Mouse (Mus musculus): Measurements from ENCODE around the gene Aamp.

Gene Aamp

DNA sequence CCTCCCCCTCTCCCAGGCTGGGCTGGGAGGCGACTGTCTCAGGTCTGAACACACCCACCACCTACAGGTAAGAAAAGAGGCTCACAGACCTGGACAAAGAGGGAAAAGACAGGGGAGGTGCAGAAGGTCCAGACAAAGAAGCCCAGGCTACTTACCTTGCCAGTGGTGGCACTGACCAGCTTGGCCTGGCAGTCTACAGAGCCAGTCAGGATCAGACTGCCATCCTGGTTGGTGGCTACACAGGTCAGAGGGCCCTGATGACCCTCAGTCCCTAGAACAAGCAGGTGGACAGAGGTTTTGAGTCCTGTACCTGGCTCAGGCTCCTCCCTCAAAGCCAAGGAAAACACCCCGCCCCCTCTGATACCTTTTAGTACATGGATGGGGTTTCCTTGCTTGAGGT lies 3.2 kb downstream of the Aamp start:
- DNase-seq: no peak

DNA sequence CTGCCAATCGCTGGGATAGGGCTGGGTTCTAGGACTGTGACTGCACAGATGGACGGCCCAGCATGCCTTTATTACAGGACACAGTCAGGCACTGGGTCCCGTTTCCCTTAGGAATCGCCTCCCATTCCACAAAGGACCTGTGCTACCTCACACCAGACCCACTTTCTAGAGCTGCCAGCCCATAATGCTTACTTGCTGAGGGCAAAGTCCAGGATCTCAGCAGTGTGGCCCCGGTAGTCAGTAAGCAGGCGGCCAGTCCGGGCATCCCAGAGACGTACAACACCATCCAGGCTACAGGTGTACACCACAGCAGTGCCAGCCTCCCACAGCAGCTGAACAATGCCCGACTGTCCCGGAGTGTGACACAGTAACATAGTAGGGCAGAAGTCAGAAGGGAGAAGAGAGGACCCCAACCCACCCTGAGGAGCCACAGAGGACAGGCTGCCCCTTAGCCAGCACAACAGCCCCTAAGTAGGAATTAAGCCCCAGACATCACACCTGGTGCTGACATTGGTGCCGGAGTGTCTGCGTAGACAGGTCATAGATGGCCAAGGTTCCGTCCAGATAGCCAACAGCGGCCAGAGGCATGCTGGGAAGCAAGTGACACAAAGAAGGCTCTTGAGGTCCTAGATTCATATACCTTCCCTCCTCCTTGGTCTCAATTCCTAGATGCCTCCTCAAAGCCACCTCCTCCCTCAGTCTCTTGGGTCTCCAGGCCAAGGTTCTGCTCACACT lies 3.8 kb downstream of the Aamp start:
- DNase-seq: no peak

DNA sequence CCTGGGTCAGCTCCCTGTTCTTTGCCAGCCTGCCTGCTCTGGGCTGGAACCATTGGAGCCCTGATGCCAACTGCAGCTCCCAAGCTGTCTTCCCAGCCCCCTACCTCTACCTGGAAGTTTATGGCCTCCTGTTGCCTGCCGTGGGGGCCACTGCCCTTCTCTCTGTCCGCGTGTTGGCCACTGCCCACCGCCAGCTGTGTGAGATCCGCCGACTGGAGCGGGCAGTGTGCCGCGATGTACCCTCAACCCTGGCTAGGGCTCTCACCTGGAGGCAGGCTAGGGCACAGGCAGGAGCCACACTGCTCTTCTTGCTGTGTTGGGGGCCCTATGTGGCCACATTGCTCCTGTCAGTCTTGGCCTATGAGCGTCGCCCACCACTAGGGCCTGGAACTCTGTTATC lies 5.5 kb downstream of the Aamp start:
- DNase-seq: no peak

DNA sequence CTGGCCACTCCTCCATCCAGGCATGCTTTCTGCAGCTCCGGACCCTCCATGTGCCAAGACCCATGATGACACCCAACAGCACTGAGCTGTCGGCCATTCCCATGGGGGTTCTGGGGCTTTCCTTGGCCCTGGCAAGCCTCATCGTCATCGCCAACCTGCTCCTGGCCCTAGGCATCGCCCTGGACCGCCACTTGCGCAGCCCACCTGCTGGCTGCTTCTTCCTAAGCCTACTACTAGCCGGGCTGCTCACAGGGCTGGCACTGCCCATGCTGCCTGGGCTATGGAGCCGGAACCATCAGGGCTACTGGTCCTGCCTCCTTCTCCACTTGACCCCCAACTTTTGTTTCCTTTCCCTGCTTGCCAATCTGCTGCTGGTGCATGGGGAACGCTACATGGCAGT lies 6.0 kb downstream of the Aamp start, which contains the start of gene Gpbar1:
Gene Gpbar1 (plus strand): TSS at position 13 of the 400 bp plus-strand sequence.
- no peak for DNase-seq

DNA sequence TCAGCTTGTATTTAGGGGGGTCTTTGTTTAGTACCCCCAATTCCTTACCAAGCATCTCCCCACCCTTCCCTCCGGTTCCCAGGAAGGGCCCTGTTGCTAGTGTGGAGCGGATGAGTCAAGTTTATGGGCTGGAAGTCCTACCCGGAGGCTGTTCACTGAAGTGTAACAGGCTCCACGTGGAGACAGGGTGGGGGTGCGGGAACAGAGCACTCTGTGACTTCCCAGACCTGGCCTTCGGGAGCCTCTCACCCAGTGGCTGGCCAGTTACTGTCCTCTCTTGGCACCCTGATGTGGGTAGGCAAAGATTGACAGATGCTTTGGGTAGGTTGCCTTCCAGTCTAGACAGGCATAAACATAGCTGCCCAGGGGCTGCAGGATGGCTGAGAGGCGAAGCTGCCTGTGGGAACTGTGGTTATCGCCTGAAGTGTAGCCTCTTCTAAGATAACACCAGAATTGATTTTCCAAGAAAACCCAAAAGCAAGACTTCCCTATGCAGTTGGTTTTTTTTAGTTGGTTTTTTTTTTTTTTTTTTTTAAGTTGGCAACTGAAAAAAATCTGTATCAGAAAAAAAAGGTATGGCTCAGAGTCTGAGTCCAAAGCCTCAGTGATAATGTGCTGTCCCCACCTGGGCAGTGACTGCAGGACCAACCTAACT lies 6.5 kb downstream of the Aamp start:
- DNase-seq: peak; percentile 69

DNA sequence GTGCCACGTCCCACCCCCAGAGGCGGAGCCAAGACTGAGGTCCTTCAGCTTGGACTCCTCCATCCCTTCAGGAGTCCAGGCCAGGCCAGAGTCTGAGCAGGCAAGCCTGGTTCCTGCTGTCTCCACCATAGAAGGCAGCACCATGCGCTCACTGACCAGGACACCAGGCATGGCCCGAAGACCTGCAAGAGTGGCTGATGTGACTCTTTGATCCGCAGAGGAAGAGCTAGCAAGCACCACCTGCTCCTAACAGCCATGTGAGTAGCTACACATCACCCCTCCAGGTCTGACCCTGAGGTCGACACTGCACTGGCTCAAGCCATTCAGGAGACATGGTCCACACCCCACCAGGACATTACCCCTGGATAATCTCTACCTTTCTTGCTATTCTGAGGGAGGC lies 7.5 kb downstream of the Aamp start:
- no peak for DNase-seq

DNA sequence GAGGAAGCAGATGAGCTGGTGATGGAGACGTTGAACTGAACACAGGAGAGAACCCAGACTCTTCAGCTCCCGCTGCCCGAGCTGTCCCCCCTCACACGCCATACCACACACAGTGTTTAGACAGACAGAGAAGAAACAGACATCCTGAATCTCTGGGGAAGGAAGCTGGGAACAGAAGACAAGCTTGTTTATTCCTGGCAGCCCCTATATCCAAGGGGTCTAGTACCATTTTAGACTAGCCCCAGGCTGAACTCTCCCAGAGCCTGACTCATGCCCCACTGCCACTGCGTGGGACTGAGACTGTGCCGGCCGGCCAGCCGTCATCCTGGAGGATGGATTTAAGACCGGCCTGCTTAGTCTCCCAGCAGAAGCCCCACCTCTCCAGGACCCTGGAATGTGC lies 9.5 kb downstream of the Aamp start:
- DNase-seq: no peak

DNA sequence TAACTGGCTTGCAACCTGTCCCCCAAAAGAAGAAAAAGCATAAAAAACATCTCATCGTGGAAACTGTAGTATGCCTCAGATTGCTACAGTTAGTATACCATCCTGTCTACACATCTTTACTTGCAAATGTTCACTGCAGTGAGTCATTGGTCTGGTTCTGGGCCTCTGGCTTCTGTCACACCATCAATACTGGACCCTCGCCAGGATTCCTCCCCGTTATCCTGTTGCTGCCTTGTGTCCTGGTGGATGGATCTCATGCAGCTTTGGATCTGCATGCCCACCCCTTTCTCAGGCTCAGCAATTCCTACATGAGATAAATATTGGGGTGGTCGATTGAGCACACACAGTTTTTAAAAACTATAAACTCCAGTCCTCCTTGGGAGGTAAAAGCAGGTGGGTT lies 12.9 kb downstream of the Aamp start:
- DNase-seq: no peak

DNA sequence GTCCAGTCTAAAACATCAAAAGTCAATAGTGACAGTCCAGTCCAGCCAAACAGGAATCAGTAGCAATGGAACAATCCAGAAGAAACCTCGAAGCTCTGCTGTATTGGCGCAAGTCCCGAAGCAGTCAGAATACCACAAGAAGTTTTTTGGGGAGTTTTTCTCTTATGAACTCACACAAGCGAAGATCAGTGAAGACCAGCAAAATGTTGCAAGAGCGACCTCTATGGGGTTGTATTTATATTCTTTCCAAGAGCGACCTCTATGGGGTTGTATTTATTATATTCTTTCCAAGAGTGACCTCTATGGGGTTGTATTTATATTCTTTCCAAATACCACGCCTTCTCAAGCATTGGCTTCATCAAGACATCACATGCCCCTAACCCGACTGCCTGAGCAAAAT lies 15.8 kb downstream of the Aamp start:
- no peak for DNase-seq

DNA sequence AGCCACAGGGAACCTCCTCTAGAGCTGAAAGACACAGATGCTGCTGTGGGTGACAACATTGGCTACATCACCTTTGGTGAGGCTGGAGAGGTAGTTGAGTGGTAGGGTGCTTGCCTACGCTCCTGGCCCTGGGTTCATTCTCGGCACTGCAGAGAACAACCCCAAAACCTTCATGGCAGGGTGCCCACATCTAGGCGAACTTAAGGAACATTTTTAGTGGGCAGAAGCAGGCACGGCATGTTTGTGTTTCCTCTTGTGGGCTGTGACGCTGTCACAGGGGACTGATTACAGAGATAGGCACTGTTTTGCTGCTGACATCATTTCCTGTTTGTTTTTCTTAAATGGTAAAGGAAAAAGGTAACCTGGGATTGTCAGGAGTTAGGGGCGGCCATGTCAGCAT lies 22.0 kb downstream of the Aamp start:
- no peak for DNase-seq

DNA sequence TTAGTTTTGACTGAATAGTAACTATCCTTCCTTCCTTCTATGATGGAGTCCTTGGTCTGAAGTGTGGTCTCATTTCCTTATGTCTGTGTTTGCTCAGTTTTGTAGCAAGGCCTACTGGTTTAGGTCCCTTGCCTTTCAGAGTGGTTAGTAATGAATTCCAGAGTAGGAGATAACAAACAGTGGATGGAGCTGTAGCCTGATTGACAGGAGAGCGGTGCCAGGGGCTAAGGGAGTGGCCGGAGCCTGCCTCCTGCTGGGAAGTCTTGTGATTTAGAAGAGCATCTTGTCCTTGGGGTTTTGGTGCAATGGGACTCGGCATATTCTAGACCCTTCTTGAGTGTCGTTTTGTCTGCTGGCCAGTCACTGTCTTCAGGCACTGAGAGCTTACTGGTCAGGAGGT lies 27.8 kb downstream of the Aamp start:
- no peak for DNase-seq

DNA sequence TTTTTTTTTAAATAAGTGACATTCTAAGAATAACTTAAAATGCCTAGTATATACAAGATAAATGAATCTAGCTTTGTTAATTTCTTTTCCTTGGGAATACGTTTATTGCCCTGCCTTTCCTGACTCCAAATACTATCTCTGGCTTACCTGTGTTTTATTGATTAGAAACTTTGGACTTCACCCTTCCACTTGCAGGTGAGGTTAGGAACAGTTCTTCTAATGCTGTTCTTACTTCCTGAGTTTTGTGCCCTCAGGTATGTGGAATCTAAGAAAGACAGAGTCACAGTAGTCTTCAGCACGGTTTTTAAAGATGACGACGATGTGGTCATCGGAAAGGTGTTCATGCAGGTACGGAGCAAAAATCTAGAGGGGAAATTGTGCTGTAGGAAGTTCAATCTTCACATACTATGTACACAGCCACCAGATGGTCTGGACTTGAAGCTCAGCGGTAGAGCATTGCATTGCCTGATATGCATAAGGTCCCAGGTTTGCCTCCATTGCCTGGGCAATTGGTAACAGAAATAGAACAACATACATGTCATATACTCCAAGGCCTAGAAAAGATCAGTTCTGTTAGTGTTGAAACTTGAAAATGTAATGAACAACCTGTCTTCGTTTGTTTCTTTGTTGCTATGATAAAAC lies 28.7 kb downstream of the Aamp start:
- no peak for DNase-seq

DNA sequence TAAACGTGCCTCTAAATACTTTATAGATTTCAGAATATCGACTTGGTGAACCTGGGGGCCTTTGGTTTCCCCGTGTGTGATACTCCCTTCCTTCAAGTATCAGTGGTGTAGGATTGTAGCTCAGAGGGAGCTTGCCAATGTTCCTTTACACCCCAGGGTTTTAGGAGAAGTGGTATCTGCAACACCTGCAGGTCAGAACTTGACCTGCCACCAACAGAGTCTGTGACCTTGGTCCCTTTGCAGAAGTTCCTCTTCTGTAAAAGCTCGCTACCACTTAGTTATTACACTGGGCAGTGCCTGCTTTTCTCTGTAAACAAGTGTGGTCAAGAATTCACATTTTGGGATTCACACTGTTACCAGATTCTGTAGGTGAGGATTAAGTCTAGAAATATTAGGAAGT lies 34.4 kb downstream of the Aamp start:
- DNase-seq: no peak

DNA sequence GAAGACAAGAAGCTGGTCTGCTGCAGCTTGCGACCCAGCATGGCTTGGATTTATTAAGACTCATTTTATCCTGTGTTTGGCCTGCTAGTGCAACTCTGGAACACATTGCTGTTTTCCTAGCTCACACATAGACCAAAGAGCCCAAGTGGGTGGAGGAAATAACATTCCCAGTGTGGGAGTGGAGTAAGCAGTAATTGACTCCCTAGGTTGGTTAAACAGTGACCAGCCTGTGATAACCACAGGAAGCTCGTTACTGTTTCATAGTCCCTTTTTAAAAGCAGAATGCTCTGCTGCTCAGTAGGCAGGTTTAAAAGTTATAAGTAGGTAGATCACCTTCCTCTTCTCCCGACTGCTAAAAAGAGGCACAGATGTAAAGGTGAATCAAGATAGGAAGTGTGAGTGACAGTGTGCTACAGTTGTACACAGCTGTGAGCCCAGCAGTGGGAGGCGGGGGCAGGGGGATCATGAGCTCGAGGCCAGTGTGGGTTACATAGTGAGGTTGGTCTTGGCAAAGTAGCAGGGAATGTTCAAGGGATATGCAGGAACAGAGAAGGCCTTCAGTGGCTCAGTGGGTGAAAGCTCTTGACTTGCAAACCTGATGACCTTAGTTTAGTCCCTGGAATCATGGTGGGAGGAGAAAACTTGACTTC lies 35.1 kb downstream of the Aamp start:
- peak; percentile 60 for DNase-seq

DNA sequence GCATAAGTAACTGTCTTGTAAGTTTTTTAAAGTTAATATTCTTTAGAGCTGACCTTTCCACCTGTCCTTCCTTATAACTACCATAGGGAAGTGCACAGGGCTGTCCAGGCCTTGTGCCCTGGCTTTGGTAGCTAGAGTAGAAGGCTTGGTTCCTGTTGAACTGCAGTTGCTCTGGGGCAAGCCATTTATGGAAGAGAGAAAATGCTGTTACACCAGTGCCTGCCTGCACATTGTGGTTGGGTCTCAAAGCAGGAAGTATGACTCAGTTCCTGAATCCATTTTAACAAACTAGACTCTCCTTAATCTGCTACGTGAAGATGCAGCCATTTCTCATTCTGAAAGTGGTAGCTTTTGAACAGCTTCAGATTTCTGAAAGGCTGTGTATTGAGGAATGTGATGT lies 35.7 kb downstream of the Aamp start:
- peak; percentile 34 for DNase-seq

DNA sequence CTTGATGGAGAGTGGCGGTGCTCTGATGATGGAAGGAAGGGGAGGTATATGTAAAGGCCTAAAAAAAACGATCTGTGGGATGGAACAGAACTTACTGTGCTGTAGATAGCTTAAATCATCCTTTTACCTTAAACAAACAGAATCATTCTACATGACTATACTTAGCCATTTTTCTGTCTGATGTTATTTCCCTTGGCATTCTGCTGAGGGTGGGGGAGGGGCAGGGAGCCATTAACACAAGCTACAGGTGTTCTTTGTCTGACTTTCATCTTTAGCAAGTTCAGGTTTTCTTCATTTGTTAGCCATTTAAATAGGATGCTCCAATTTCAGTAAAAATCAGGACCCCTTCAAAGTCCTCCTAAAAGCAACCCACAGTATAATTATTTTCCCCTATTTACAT lies 39.0 kb downstream of the Aamp start:
- DNase-seq: no peak

DNA sequence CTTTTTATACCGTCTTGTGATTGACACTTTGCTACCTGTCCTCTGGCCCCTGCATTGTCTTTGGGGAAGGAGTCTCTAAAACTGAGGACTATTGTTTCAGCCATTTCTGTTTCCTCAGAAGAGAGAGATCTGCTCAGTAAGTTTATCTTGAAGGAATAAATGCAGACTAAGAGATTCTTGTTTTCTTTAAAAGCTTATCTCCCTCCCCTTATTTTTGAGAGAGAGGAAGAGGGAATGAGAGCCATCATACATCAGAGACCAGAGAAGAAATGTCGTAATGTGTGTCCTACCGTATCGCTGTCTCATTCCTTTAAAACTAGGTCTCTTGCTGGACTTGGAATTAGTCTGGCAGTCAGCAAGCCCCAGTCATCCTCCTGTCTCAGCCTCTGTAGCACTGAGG lies 43.7 kb downstream of the Aamp start:
- DNase-seq: no peak

DNA sequence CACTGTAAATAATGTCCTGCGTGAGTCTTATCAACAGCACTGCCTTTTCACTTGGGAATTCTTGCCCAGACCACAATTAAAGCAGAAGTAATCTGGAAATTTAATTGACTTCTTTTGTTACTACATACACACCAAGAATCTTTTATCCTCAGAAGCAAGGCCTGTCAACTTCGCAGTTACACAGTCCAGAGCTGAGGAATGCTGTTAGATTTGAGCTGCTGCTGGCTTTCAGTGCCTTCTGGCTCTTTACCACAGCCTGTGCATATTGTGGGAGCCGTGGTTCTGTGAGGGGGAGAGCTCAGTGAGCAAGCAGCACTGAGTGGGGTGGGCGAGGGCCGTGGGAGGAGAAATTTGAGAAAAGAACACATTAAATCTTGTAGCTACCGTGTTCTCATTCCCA lies 44.2 kb downstream of the Aamp start:
- no peak for DNase-seq

DNA sequence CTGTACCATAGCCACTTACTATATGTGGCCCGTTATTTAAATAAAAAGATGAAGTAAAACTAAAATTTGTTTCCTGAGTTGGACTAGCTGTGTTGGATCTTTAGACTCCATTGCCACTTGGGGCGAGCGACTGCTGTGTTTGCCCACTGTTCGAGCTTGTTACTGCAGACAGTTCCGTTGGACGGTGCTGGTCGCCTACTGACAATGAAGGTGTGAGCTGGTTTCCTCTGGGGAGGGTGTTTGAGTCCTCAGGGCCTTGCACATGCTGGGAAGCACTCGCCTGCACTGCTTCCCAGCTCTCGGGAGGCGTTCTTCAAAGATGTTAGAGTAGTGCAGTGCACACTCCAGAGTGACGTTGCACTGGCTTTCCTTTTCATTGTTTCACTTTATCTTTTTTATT lies 44.9 kb downstream of the Aamp start:
- DNase-seq: no peak

DNA sequence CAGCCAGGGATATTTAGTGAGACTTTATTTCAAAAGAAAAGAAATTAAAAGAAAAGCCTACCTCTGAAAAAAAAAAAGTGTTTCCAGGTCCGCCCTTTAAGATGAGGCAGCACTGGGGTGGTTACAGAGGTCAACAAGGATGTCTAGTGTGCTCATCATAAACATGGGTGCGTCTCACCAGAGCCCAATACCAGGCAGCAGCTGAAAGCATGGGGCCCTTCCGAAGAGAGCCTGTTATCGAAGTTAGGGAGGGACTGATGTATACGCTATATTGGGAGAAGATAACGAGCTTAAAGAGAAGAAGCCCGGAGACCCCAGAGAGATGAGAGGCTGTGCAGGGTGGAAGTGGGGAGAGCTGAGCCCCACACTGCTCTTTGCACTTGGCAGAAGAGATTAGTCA lies 45.4 kb downstream of the Aamp start:
- DNase-seq: no peak

DNA sequence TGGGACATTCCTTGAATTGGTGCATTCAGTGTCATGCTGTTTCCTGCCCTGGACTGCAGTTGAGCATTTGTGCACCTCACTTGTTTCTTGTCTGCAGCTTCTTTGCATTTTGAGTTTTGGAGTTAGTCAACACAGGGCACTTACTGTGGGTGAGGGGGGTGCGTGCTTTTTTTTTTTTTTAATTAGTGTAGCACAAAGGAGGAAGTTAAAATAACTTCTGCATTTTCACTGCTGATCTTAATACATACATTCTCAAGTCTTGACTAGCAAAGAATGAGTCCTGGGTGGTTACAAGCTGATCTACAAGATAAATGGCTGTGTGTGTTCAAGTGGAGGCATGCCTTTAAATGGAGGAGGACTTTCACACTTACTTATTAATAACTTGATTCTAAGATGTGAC lies 46.4 kb downstream of the Aamp start:
- no peak for DNase-seq

DNA sequence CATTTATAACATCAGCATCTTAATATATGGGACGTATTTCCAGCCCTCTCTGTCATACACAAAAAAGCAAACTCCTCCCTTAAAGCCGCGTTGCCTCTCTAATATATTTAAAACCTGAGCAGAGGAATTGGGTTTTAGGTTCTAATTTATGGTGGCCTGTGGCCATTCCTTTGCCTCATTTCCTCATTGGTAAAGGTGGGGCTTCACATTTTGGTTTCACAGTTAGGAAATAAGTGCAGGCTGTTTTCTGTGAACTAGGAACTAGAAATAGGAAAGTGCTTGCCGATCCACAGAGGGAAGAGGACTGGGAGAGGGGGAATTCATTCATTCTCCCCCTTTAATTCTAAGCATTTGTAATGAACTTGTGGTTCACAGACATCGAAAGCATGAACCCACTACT lies 46.9 kb downstream of the Aamp start:
- no peak for DNase-seq

DNA sequence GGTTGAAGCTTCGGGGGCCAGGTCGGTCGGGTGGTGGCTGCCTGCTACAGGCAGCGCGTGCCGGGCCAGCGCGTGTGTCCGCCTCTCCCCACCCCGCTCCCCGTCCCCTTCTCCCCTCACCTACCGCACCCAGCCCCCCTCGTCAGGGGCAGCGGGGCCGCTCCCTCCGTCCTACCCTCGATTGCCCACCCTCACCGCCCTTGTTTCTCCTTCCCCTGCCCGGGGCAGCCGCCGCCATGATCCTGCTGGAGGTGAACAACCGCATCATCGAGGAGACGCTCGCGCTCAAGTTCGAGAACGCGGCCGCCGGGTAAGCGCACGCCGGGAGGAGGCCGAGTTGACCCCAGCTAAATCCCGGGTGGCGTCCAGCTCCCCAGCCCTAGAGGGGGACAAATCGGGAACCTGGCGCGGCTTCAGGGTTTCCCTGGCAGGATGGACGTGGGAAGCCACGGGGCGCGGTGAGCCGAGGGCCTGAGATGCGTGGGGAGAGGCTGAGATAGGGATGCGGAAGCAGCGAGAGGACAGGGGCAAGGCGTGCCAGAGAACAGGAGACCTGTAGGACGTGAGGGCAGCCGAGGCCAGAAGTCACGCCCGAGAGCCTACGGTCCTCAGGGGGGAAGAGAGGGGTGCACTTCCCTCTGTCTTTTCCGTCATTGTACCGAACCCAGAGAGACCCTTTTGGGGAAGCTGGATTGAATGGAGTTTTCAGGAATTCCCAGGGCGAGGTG lies 47.8 kb downstream of the Aamp start:
- DNase-seq: peak; percentile 59
